Mouse (Mus musculus) MEL (cell line): ENCODE results near the gene Ube3c. TPM values are rescaled to one million over a fixed set of nuclear protein-coding genes. Genes with fewer than 3 reads are reported as not detected.

Experiments used
- DNase-seq: peaks from one replicate; pipeline ENCODE4 v3.0.0; 2011; ENCODE audit warnings: low read depth, low spot score
- H3K27ac ChIP-seq: 2 replicates; pipeline ENCODE4 v1.5.1; 2012; ENCODE audit warnings: low read depth, mild to moderate bottlenecking, control low read depth, low read length, moderate library complexity; ENCODE audit not compliant: control insufficient read depth
- H3K27me3 ChIP-seq, 2 experiments: fragments of 150-350 bp in 1 of 2; sonication (generic) in 1 of 2; 2 replicates each; pipeline ENCODE4 v1.6.1; 2012; ENCODE audit warnings: low read length in 2 of 2, mild to moderate bottlenecking in 2 of 2, improper control_type of control experiment in 1 of 2, moderate library complexity in 1 of 2; ENCODE audit not compliant: insufficient read depth in 2 of 2, control insufficient read depth in 1 of 2
- H3K36me3 ChIP-seq, 2 experiments: 2 replicates each; pipeline ENCODE4 v1.6.1; 2012 to 2014; ENCODE audit warnings: low read length in 2 of 2, improper control_type of control experiment in 1 of 2, inconsistent platforms in 1 of 2, mild to moderate bottlenecking in 1 of 2; ENCODE audit not compliant: insufficient read depth in 2 of 2, control insufficient read depth in 1 of 2
- H3K4me1 ChIP-seq, 2 experiments: fragments of 150-350 bp in 1 of 2; sonication (generic) in 1 of 2; 2 replicates each; pipeline ENCODE4 v1.6.1; 2012; ENCODE audit warnings: low read length in 2 of 2, improper control_type of control experiment in 1 of 2, mild to moderate bottlenecking in 1 of 2; ENCODE audit not compliant: insufficient read depth in 2 of 2, control insufficient read depth in 1 of 2
- H3K4me3 ChIP-seq, 2 experiments: fragments of 150-350 bp in 1 of 2; sonication (generic) in 1 of 2; 2 replicates each; pipeline ENCODE4 v1.5.1; 2012; ENCODE audit warnings: low read depth in 2 of 2, low read length in 2 of 2, mild to moderate bottlenecking in 2 of 2, moderate library complexity in 2 of 2, control low read depth in 1 of 2, improper control_type of control experiment in 1 of 2; ENCODE audit not compliant: control insufficient read depth in 1 of 2, insufficient read depth in 1 of 2
- H3K79me2 ChIP-seq: 2 replicates; pipeline ENCODE4 v1.6.1; 2012; ENCODE audit warnings: mild to moderate bottlenecking, low read length, moderate library complexity; ENCODE audit not compliant: control insufficient read depth, poor library complexity, insufficient read depth
- H3K9ac ChIP-seq: 2 replicates; pipeline ENCODE4 v1.6.1; 2012; ENCODE audit warnings: low read depth, mild to moderate bottlenecking, control low read depth, low read length, moderate library complexity; ENCODE audit not compliant: control insufficient read depth, poor library complexity, severe bottlenecking
- H3K9me3 ChIP-seq: fragments of 150-350 bp; sonication (generic); replicated peaks from 2 replicates; pipeline ENCODE4 v1.6.1; 2012; ENCODE audit warnings: mild to moderate bottlenecking, low read length, improper control_type of control experiment, moderate library complexity; ENCODE audit not compliant: insufficient read depth
- BHLHE40 ChIP-seq: IDR thresholded peaks from 2 replicates; pipeline ENCODE4 v1.6.1; 2012; ENCODE audit warnings: low read depth, mild to moderate bottlenecking, inconsistent platforms, low read length, improper control_type of control experiment, borderline replicate concordance
- CHD1 ChIP-seq: IDR thresholded peaks from 2 replicates; pipeline ENCODE4 v1.6.1; 2012; ENCODE audit warnings: low read depth, mild to moderate bottlenecking, inconsistent platforms, low read length, improper control_type of control experiment
- CHD2 ChIP-seq: IDR thresholded peaks from 2 replicates; pipeline ENCODE4 v1.6.1; 2011; ENCODE audit warnings: low read length, improper control_type of control experiment
- CTCF ChIP-seq, 3 experiments: IDR thresholded peaks in 2 of 3; conservative IDR thresholded peaks in 1 of 3; 2 replicates each; pipeline ENCODE4 v1.5.1; 2011 to 2012; ENCODE audit warnings: low read length in 3 of 3, low read depth in 2 of 3, mild to moderate bottlenecking in 2 of 3, improper control_type of control experiment in 1 of 3, inconsistent platforms in 1 of 3, mixed read lengths in 1 of 3, moderate library complexity in 1 of 3; ENCODE audit not compliant: control insufficient read depth in 1 of 3, insufficient read depth in 1 of 3, poor library complexity in 1 of 3, severe bottlenecking in 1 of 3
- E2F4 ChIP-seq: IDR thresholded peaks from 2 replicates; pipeline ENCODE4 v1.6.1; 2011; ENCODE audit warnings: low read depth, low read length, improper control_type of control experiment, borderline replicate concordance
- ELF1 ChIP-seq: IDR thresholded peaks from 2 replicates; pipeline ENCODE4 v1.6.1; 2014; ENCODE audit warnings: low read depth, mild to moderate bottlenecking, inconsistent platforms, low read length, improper control_type of control experiment, moderate library complexity
- ETS1 ChIP-seq: IDR thresholded peaks from 2 replicates; pipeline ENCODE4 v1.6.1; 2012; ENCODE audit warnings: low read depth, mild to moderate bottlenecking, inconsistent platforms, low read length, improper control_type of control experiment, moderate library complexity
- GATA1 ChIP-seq: IDR thresholded peaks from 2 replicates; pipeline ENCODE4 v1.6.1; 2011; ENCODE audit warnings: low read depth, low read length, improper control_type of control experiment
- HCFC1 ChIP-seq: IDR thresholded peaks from 2 replicates; pipeline ENCODE4 v1.6.1; 2012; ENCODE audit warnings: low read depth, mild to moderate bottlenecking, inconsistent platforms, low read length, improper control_type of control experiment, moderate library complexity
- MAFK ChIP-seq: IDR thresholded peaks from 2 replicates; pipeline ENCODE4 v1.6.1; 2011; ENCODE audit warnings: low read depth, mild to moderate bottlenecking, low read length, improper control_type of control experiment, borderline replicate concordance
- NELFE ChIP-seq: IDR thresholded peaks from 2 replicates; pipeline ENCODE4 v1.6.1; 2011; ENCODE audit warnings: low read depth, low read length, improper control_type of control experiment
- NRF1 ChIP-seq: IDR thresholded peaks from 2 replicates; pipeline ENCODE4 v1.6.1; 2014; ENCODE audit warnings: low read depth, mild to moderate bottlenecking, inconsistent platforms, low read length, improper control_type of control experiment, moderate library complexity; ENCODE audit not compliant: poor library complexity, insufficient read depth, severe bottlenecking
- POLR2AphosphoS2 ChIP-seq: IDR thresholded peaks from 2 replicates; pipeline ENCODE4 v1.6.1; 2011; ENCODE audit warnings: low read length, improper control_type of control experiment
- POLR2AphosphoS5 ChIP-seq: IDR thresholded peaks from 2 replicates; pipeline ENCODE4 v1.6.1; 2012; ENCODE audit warnings: low read depth, borderline replicate concordance, mild to moderate bottlenecking, inconsistent platforms, low read length, moderate library complexity, mixed read lengths
- RAD21 ChIP-seq: IDR thresholded peaks from 2 replicates; pipeline ENCODE4 v1.6.1; 2011; ENCODE audit warnings: mild to moderate bottlenecking, low read depth, low read length, improper control_type of control experiment
- RCOR1 ChIP-seq: IDR thresholded peaks from 2 replicates; pipeline ENCODE4 v1.6.1; 2012; ENCODE audit warnings: low read depth, mild to moderate bottlenecking, inconsistent platforms, low read length, improper control_type of control experiment
- SIN3A ChIP-seq: IDR thresholded peaks from 2 replicates; pipeline ENCODE4 v1.6.1; 2012; ENCODE audit warnings: low read length, improper control_type of control experiment, inconsistent platforms
- SMC3 ChIP-seq: IDR thresholded peaks from 2 replicates; pipeline ENCODE4 v1.6.1; 2011; ENCODE audit warnings: low read depth, low read length, improper control_type of control experiment
- TAL1 ChIP-seq: IDR thresholded peaks from 2 replicates; pipeline ENCODE4 v1.6.1; 2012; ENCODE audit warnings: mild to moderate bottlenecking, inconsistent platforms, low read length, moderate library complexity, mixed read lengths
- TBP ChIP-seq: IDR thresholded peaks from 2 replicates; pipeline ENCODE4 v1.8.0; 2011; ENCODE audit warnings: low read depth, low read length, improper control_type of control experiment
- USF1 ChIP-seq: IDR thresholded peaks from 2 replicates; pipeline ENCODE4 v1.6.1; 2014; ENCODE audit warnings: low read depth, mild to moderate bottlenecking, inconsistent platforms, low read length, improper control_type of control experiment, moderate library complexity
- USF2 ChIP-seq, 2 experiments: IDR thresholded peaks; 2 replicates each; pipeline ENCODE4 v1.6.1; 2011 to 2012; ENCODE audit warnings: improper control_type of control experiment in 2 of 2, low read length in 2 of 2, borderline replicate concordance in 1 of 2, inconsistent platforms in 1 of 2, low read depth in 1 of 2, mild to moderate bottlenecking in 1 of 2; ENCODE audit not compliant: insufficient read depth in 1 of 2
- ZC3H11A ChIP-seq: IDR thresholded peaks from 2 replicates; pipeline ENCODE4 v1.6.1; 2012; ENCODE audit warnings: low read depth, mild to moderate bottlenecking, inconsistent platforms, low read length, improper control_type of control experiment
- ZMIZ1 ChIP-seq: IDR thresholded peaks from 2 replicates; pipeline ENCODE4 v1.6.1; 2012; ENCODE audit warnings: low read depth, mild to moderate bottlenecking, inconsistent platforms, low read length, improper control_type of control experiment, moderate library complexity
- ZNF384 ChIP-seq: IDR thresholded peaks from 2 replicates; pipeline ENCODE4 v1.6.1; 2012; ENCODE audit warnings: low read depth, mild to moderate bottlenecking, inconsistent platforms, low read length, improper control_type of control experiment
- polyA plus RNA-seq, 2 experiments: library from polyadenylated mRNA; stranded (reverse) in 1 of 2; unstranded in 1 of 2; fragments of >175 nt in 1 of 2; fragments of >200 nt in 1 of 2; gene quantifications; 2 replicates each; pipeline versions ENCODE4 v1.2.1 to v1.2.4; 2012; ENCODE audit warnings: low replicate concordance in 2 of 2, low read depth in 1 of 2; ENCODE audit not compliant: insufficient read length in 2 of 2, insufficient read depth in 1 of 2, missing spikeins in 1 of 2
- total RNA-seq: library from RNA; depleted of rRNA; stranded (reverse); fragments of 300-350 nt; gene quantifications from 2 replicates; pipeline ENCODE4 v1.2.3, GENCODE M21; 2012

The Ube3c gene
- total and polyA plus RNA-seq, 3 experiments: 34.7 to 39.6 TPM; not detected in 1

DNA sequence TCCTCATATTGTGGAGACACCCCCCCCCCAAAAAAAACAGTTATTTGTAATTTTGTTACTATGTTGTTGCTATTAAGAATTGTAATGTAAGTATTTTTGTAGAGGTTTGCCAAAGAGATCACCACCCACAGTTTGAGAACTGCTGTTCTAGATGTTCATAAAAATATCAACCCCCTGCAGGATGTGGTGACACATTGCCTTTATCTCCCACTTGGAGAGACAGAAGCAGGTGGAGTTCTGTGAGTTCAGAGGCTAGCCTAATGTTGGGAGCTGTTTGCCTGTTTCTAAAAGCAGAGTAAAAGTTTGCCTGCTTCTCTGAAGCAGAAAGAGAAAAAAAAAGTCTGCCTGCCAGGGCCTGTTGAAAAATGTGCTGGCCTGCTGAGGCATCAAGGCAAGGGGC, 67.3 kb downstream of the Ube3c start (continued):
- TF ChIP-seq ZC3H11A (no peak), ETS1 (peak; percentile 54; the same call in 1 of the 2 replicates), NELFE (no peak), SIN3A (peak; percentile 53; the same call in 1 of the 2 replicates), USF2 (IDR thresholded peaks at IDR 0.05; ENCODE audit: borderline replicate concordance in 1 of 2, insufficient read depth in 1 of 2, low read depth in 1 of 2, low read length in 2 of 2) (no peak), CHD2 (no peak), TAL1 (peak; percentile 55), CTCF (IDR thresholded peaks at IDR 0.05 in 2 of 3, conservative IDR thresholded peaks at IDR 0.05 in 1 of 3; ENCODE audit: control insufficient read depth in 1 of 3, insufficient read depth in 1 of 3, low read depth in 2 of 3, low read length in 3 of 3, poor library complexity in 1 of 3, severe bottlenecking in 1 of 3) (peak in 2 of 3 experiments; percentile 11 to 14; a peak in 2 of 6 replicates), NRF1 (no peak)

DNA sequence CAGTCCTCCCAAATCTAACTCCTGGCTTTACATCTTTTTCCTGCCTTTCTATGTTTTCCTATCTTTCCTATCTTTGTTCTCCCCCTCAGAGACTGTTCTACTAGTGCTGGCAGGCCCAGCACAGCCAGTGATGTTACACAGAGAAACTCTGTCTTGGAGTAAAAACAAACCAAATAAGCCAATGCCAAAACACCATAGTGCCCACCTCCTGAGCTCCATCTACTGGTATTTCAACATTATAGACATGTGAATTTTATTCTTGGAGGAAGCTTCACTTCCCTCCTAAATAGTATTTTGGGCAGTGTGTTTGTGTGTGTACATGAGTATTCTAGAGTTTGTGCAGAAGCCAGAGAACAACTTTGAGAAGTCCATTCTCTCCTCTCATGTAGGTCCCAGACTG, 67.8 kb downstream of the Ube3c start:
- no peaks in the 10 kb centered on the region for H3K27me3 ChIP-seq
- peak overlapping the region; percentile 60 for H3K27ac ChIP-seq
- H3K36me3 ChIP-seq: peaks cover 28 to 41% of the 10 kb centered on the region in 2 experiments
- no peak overlapping the region for H3K4me3 ChIP-seq
- peak; percentile 47 for DNase-seq
- H3K9me3 ChIP-seq: no peaks in the 10 kb centered on the region
- no peak for TF ChIP-seq ZNF384
- 0 out of 2 replicates have a peak, but pooled peaks have one; percentile 3 for TF ChIP-seq ZC3H11A
- TF ChIP-seq RAD21: peak; percentile 13
- TF ChIP-seq SMC3: peak; percentile 45
- peak in 1 of 3 experiments; percentile 52; a peak in 2 of 6 replicates for TF ChIP-seq CTCF (IDR thresholded peaks at IDR 0.05 in 2 of 3, conservative IDR thresholded peaks at IDR 0.05 in 1 of 3; ENCODE audit: control insufficient read depth in 1 of 3, insufficient read depth in 1 of 3, low read depth in 2 of 3, low read length in 3 of 3, poor library complexity in 1 of 3, severe bottlenecking in 1 of 3)
- no peak for TF ChIP-seq E2F4
- H3K4me1 ChIP-seq: peaks cover 22 to 23% of the 10 kb centered on the region in 2 experiments
- H3K79me2 ChIP-seq: no peaks in the 10 kb centered on the region
- H3K9ac ChIP-seq: no peak overlapping the region

DNA sequence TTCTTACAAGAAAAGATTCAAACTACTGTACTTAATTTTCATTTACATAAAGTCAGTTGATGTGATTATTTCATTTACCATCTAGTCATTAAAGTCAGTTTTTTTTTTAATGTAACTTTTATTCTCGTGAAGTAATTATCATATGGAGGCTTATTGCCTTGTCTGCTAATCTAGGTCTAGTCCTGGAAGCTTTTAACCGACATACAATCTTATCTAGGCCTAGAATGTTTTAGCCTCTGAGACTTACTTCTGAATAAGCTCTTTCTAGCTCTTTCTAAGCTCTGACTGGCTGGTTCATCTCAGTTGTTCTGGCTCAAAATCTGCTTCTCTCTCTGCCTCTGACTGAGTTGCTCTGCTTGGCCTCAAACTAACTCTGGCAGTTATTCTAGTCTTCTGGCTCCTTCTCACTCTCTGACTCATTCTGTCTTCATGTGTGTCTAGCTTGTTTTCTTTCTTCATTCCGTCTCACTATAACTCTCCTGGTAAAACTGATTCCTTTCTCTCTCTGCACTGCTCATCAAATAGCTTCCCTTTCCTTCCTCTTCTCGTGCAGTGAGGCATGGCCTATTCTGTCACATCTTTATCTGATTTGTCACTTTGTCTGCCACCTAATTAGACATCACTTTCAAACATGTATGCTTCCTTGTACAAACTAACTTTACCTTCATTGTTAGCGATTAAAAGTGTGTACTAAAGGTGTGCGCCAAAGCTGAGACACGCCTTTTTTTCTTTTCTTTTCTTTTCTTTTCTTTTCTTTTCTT, 72.3 kb downstream of the Ube3c start:
- H3K27me3 ChIP-seq: no peaks in the 10 kb centered on the region
- peaks cover 18 to 19% of the 10 kb centered on the region in 2 experiments for H3K4me1 ChIP-seq
- peaks cover 26 to 34% of the 10 kb centered on the region in 2 experiments for H3K36me3 ChIP-seq
- H3K9ac ChIP-seq: no peak overlapping the region
- peak; percentile 74 for DNase-seq
- H3K4me3 ChIP-seq: no peak overlapping the region
- H3K27ac ChIP-seq: peak overlapping the region; percentile 71
- no peaks in the 10 kb centered on the region for H3K9me3 ChIP-seq
- H3K79me2 ChIP-seq: no peaks in the 10 kb centered on the region
- TF ChIP-seq CHD2: no peak
- TF ChIP-seq ZMIZ1: no peak
- no peak for TF ChIP-seq MAFK
- TF ChIP-seq ELF1: no peak
- TF ChIP-seq NRF1: no peak
- no peak for TF ChIP-seq TAL1
- no peak for TF ChIP-seq POLR2AphosphoS5
- TF ChIP-seq CHD1: no peak
- no peak for TF ChIP-seq POLR2AphosphoS2
- no peak for TF ChIP-seq HCFC1
- no peak for TF ChIP-seq RAD21
- TF ChIP-seq TBP: peak; percentile 49; the same call in 1 of the 2 replicates
- no peak for TF ChIP-seq SMC3
- TF ChIP-seq USF1: no peak
- no peak for TF ChIP-seq BHLHE40
- peak; percentile 78 for TF ChIP-seq GATA1
- TF ChIP-seq CTCF (IDR thresholded peaks at IDR 0.05 in 2 of 3, conservative IDR thresholded peaks at IDR 0.05 in 1 of 3; ENCODE audit: control insufficient read depth in 1 of 3, insufficient read depth in 1 of 3, low read depth in 2 of 3, low read length in 3 of 3, poor library complexity in 1 of 3, severe bottlenecking in 1 of 3): no peak
- peak; percentile 41; the same call in 1 of the 2 replicates for TF ChIP-seq ZNF384
- peak; percentile 76 for TF ChIP-seq RCOR1
- no peak for TF ChIP-seq E2F4
